Mouse (Mus musculus): ENCODE results near the gene Epop.

GRCm38 (mm10) chr11:97629576-97629975 lies at the start of gene Epop:
- TF ChIP-seq CTCF (IDR thresholded peaks at IDR 0.05; ENCODE audit: borderline replicate concordance, extremely low read depth, insufficient read depth, insufficient read length) (no peak), POLR2A (IDR thresholded peaks at IDR 0.05; ENCODE audit: borderline replicate concordance, extremely low read depth, insufficient read depth, insufficient read length, poor library complexity, severe bottlenecking) (peak; percentile 80)

Measured in brain, embryonic 14.5 days (tissue).